Mouse (Mus musculus): Measurements from ENCODE around the gene Slc24a3.

- TF ChIP-seq POLR2A (IDR thresholded peaks at IDR 0.05; ENCODE audit: borderline replicate concordance, extremely low read depth, low read depth, low read length) (no peak), CTCF (IDR thresholded peaks at IDR 0.05; ENCODE audit: insufficient read depth, low read length) (no peak)
These were observed 233.8 kb downstream of the Slc24a3 start for GRCm38 (mm10) chr2:145401240-145401805.
